Mouse (Mus musculus): ENCODE measurements around the gene Abtb1. TPM values are rescaled to one million over a fixed set of nuclear protein-coding genes. Genes with fewer than 3 reads are reported as not detected.

Gene Abtb1
- total RNA-seq, 1 experiment from 2014 or later, result 210 TPM

GRCm38 (mm10) chr6:88811880-88812400 is 29.8 kb downstream of the Abtb1 start:
- no peak for ATAC-seq (ENCODE audit: extremely low read depth, insufficient number of reproducible peaks, low FRiP score, poor library complexity, severe bottlenecking)

GRCm38 (mm10) chr6:88811396-88811795 is 30.4 kb downstream of the Abtb1 start:
- no peak for ATAC-seq (ENCODE audit: extremely low read depth, insufficient number of reproducible peaks, low FRiP score, poor library complexity, severe bottlenecking)

- no peak for ATAC-seq (ENCODE audit: extremely low read depth, insufficient number of reproducible peaks, low FRiP score, poor library complexity, severe bottlenecking)
Measured at GRCm38 (mm10) chr6:88810291-88810690, 31.5 kb downstream of the Abtb1 start.

- ATAC-seq (ENCODE audit: extremely low read depth, insufficient number of reproducible peaks, low FRiP score, poor library complexity, severe bottlenecking), result no peak
Measured at GRCm38 (mm10) chr6:88809091-88810037, 32.4 kb downstream of the Abtb1 start.

GRCm38 (mm10) chr6:88804966-88805577 is 36.7 kb downstream of the Abtb1 start:
- no peak for ATAC-seq (ENCODE audit: extremely low read depth, insufficient number of reproducible peaks, low FRiP score, poor library complexity, severe bottlenecking)

- no peak for ATAC-seq (ENCODE audit: extremely low read depth, insufficient number of reproducible peaks, low FRiP score, poor library complexity, severe bottlenecking)
Measured at GRCm38 (mm10) chr6:88803957-88804695, 37.7 kb downstream of the Abtb1 start.

- ATAC-seq (ENCODE audit: extremely low read depth, insufficient number of reproducible peaks, low FRiP score, poor library complexity, severe bottlenecking), result no peak
Measured at GRCm38 (mm10) chr6:88803051-88803450, 38.7 kb downstream of the Abtb1 start.

GRCm38 (mm10) chr6:88800735-88801134 is 41.0 kb downstream of the Abtb1 start:
- ATAC-seq (ENCODE audit: extremely low read depth, insufficient number of reproducible peaks, low FRiP score, poor library complexity, severe bottlenecking), result no peak

- ATAC-seq (ENCODE audit: extremely low read depth, insufficient number of reproducible peaks, low FRiP score, poor library complexity, severe bottlenecking), result no peak
Measured at GRCm38 (mm10) chr6:88800191-88800590, 41.6 kb downstream of the Abtb1 start.

GRCm38 (mm10) chr6:88794561-88794971 is 47.2 kb downstream of the Abtb1 start:
- ATAC-seq (ENCODE audit: extremely low read depth, insufficient number of reproducible peaks, low FRiP score, poor library complexity, severe bottlenecking), result no peak

- no peak for ATAC-seq (ENCODE audit: extremely low read depth, insufficient number of reproducible peaks, low FRiP score, poor library complexity, severe bottlenecking)
Measured at GRCm38 (mm10) chr6:88793872-88794271, 47.9 kb downstream of the Abtb1 start.

- ATAC-seq (ENCODE audit: extremely low read depth, insufficient number of reproducible peaks, low FRiP score, poor library complexity, severe bottlenecking), result no peak
Measured at GRCm38 (mm10) chr6:88793243-88793642, 48.5 kb downstream of the Abtb1 start.

- ATAC-seq (ENCODE audit: extremely low read depth, insufficient number of reproducible peaks, low FRiP score, poor library complexity, severe bottlenecking), result no peak
Measured at GRCm38 (mm10) chr6:88792147-88792691, 49.6 kb downstream of the Abtb1 start.

GRCm38 (mm10) chr6:88791299-88791698 is 50.5 kb downstream of the Abtb1 start:
- ATAC-seq (ENCODE audit: extremely low read depth, insufficient number of reproducible peaks, low FRiP score, poor library complexity, severe bottlenecking), result no peak

- ATAC-seq (ENCODE audit: extremely low read depth, insufficient number of reproducible peaks, low FRiP score, poor library complexity, severe bottlenecking), result no peak
Measured at GRCm38 (mm10) chr6:88788219-88788618, 53.6 kb downstream of the Abtb1 start.

GRCm38 (mm10) chr6:88787496-88787895 is 54.3 kb downstream of the Abtb1 start:
- no peak for ATAC-seq (ENCODE audit: extremely low read depth, insufficient number of reproducible peaks, low FRiP score, poor library complexity, severe bottlenecking)

- no peak for ATAC-seq (ENCODE audit: extremely low read depth, insufficient number of reproducible peaks, low FRiP score, poor library complexity, severe bottlenecking)
Measured at GRCm38 (mm10) chr6:88786732-88787445, 54.9 kb downstream of the Abtb1 start.

All from neutrophil, adult 5-6 weeks (primary cell).